Mouse (Mus musculus) adipocyte (in vitro differentiated cells): ENCODE results near the gene Fry.

Experiments used
- DNase-seq: peaks from one replicate; pipeline ENCODE4 v3.0.0-alpha.2; 2016; ENCODE audit warnings: low spot score

Fry gene

DNA sequence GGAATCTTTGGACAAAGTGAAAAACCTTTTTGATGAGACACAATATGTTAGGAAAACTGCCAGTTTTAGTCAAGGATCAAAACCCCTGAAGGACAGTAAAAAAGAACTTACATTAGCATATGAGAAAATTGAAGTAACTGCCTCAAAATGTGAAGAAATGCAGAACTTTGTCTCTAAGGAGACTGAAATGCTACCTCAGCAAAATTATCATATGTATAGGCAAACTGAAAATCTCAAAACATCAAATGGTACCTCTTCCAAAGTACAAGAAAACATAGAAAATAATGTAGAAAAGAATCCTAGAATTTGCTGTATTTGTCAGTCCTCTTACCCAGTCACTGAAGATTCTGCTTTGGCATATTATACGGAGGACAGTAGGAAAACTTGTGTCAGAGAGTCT lies 422.9 kb downstream of the Fry start:
- no peak for DNase-seq

DNA sequence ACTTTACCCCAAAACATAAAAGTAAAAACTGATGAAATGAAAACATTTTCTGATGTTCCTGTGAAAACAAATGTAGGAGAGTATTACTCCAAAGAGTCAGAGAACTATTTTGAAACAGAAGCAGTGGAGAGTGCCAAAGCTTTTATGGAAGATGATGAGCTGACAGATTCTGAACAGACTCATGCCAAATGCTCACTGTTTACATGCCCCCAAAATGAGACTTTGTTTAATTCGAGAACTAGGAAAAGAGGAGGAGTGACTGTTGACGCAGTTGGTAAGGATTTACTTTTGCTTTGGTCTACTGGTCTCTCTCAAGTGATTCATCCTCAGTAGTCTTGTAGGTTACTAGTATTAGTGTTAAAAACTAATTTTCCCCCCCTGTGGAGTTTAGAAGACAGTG lies 424.7 kb downstream of the Fry start:
- DNase-seq = no peak
